Mouse (Mus musculus) heart, adult 2 months (tissue): Measurements from ENCODE around the gene Ubn2. TPM values are rescaled to one million over a fixed set of nuclear protein-coding genes. Genes with fewer than 3 reads are reported as not detected.
A peak's percentile ranks its signal among the peaks of the same experiment; 100 is the strongest.
"Not testable (repeated sequence)": the region's sequence is repeated elsewhere in the genome, so short reads cannot be mapped to it uniquely, and the experiment has no call there.

Experiments
- DNase-seq, 2 experiments: peaks; one replicate each; pipeline ENCODE4 v3.0.0; 2021
- H3K27ac ChIP-seq: fragments of 200-600 bp; 2 replicates; pipeline ENCODE4 v1.8.1; 2022
- H3K27me3 ChIP-seq: fragments of 200-500 bp; 2 replicates; pipeline ENCODE4 v1.6.1; 2012; ENCODE audit warnings: mild to moderate bottlenecking, low read length, inconsistent platforms, mixed read lengths; ENCODE audit not compliant: control insufficient read depth, insufficient read depth
- H3K36me3 ChIP-seq: fragments of 200-500 bp; 2 replicates; pipeline ENCODE4 v1.6.1; 2012; ENCODE audit warnings: low read length, inconsistent platforms; ENCODE audit not compliant: control insufficient read depth, insufficient read depth
- H3K4me1 ChIP-seq: fragments of 200-500 bp; 2 replicates; pipeline ENCODE4 v1.6.1; 2011; ENCODE audit warnings: low read length; ENCODE audit not compliant: control insufficient read depth, insufficient read depth
- H3K4me3 ChIP-seq: fragments of 200-600 bp; 2 replicates; pipeline ENCODE4 v1.8.1; 2022
- H3K79me2 ChIP-seq: fragments of 200-500 bp; replicated peaks from 2 replicates; pipeline ENCODE4 v1.6.1; 2012; ENCODE audit warnings: mild to moderate bottlenecking, inconsistent platforms, low read length, moderate library complexity, mixed read lengths; ENCODE audit not compliant: control insufficient read depth, insufficient read depth
- H3K9ac ChIP-seq: fragments of 200-500 bp; 2 replicates; pipeline ENCODE4 v1.6.1; 2012; ENCODE audit warnings: low read depth, mild to moderate bottlenecking, control low read depth, inconsistent platforms, low read length, mixed read lengths
- CTCF ChIP-seq: fragments of 200-600 bp; IDR thresholded peaks from 2 replicates; pipeline ENCODE4 v1.8.1; 2022; ENCODE audit warnings: antibody characterized with exemption, mild to moderate bottlenecking, moderate library complexity
- EP300 ChIP-seq: fragments of 200-500 bp; IDR thresholded peaks from 2 replicates; pipeline ENCODE4 v1.6.1; 2011; ENCODE audit warnings: low read depth, low read length, control low read depth; ENCODE audit not compliant: insufficient read depth
- POLR2A ChIP-seq: fragments of 200-500 bp; IDR thresholded peaks from 2 replicates; pipeline ENCODE4 v1.6.1; 2011; ENCODE audit warnings: mild to moderate bottlenecking, low read depth, low read length, control low read depth; ENCODE audit not compliant: insufficient read depth
- WGBS: fragments of 180-500 bp; shearing (Covaris S2); methylation state at CpG from one replicate; pipeline ENCODE4 v1.1.7; 2018; 5-methylcytosine and 5-hydroxymethylcytosine counted together
- intact Hi-C: fragments of 180-260 bp; cut with DNase I; formaldehyde crosslinking; loops from one replicate; pipeline ENCODE4 v1.15.1; 2025
- long read RNA-seq: library from polyadenylated mRNA; stranded (forward); transcript quantifications from one replicate; pipeline ENCODE4 v2.0.0, GENCODE M21; 2021
- polyA plus RNA-seq: library from polyadenylated mRNA; depleted of rRNA; stranded (reverse); fragments of >200 nt; gene quantifications from 2 replicates; pipeline ENCODE4 v1.2.3, GENCODE M21; 2012; rRNA removed
- total RNA-seq, 2 experiments: library from RNA; stranded (reverse); gene quantifications; 2 replicates each; pipeline ENCODE4 v1.2.3; 2021

Gene Ubn2
- total RNA-seq (10 to 100 TPM; 23.2 to 24.7 TPM), polyA plus RNA-seq (5.1 and 9.9 TPM in 2 replicates)
- long read RNA-seq, full-length matches to known transcripts = 5 of 8 reads
- long read RNA-seq, partial matches to known transcripts = 0 of 8 reads
- long read RNA-seq, other reads (novel, unspliced or antisense) = 3 of 8 reads

DNA sequence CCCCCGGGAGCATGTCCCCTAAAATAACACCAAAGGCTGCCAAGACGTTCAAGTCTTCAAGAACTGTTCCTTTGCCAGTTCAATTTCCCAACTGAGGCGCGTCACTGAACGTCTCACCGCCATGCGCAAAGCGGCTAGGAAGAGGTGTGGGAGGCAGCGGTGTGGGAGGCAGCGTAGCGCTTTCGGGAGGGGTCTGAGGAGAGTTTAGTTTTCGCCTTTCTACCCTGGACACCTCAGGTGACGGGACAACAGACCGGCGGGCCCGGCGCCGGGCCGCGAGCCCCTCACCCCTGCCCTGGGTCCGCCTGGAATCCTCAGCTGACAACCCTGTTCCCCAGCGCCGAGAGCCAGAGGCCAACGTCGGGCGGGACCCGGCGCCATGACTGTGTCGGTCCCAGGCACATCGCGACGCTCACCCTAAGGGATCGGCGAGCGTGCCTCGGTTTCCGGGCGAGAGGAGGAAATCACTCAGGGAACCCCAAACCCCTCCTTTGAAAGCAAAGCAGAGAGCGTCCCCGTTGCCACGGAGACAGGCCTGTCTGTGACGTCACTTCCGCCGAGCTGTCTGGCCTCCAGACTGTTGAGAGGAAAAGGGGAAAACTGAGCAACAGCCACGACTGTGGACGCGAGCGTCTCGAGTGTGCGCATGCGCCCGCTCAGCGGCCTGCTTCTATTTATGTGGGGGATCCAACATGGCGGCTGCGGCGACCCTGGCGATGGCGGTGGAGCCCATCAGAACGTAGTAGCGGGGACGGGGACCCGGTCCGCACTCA, at the start of gene Ubn2:
TSS of gene Ubn2 (plus strand) at position 690 of the 773 bp plus-strand sequence.
- Histone ChIP-seq H3K27ac (peak within 1 kb of the TSS; percentile 99), H3K79me2 (peaks cover 1% of the 10 kb centered on the region; the same call in 1 of the 2 replicates), H3K4me3 (peak within 1 kb of the TSS; percentile 96), H3K9ac (peak within 1 kb of the TSS; percentile 93), H3K27me3 (no peaks in the 10 kb centered on the region), H3K36me3 (peaks cover 6% of the 10 kb centered on the region), H3K4me1 (peaks cover 1% of the 10 kb centered on the region)
- WGBS = under 1% methylated on average over 64 of the region's 64 CpGs
- TF ChIP-seq EP300 = peak; percentile 80; the same call in 1 of the 2 replicates
- no peak for TF ChIP-seq CTCF
- peak; percentile 88 for TF ChIP-seq POLR2A
- intact Hi-C loops = loop anchor here (1.0 to 2.0 kb wide), 3 partner anchors 52 to 99 kb away; partner anchors contain the start of genes Fmc1, Ttc26 and Zc3hav1
- DNase-seq = peak; percentile 95 to 98

GRCm38 (mm10) chr6:38389671-38390070, 44.1 kb upstream of the Ubn2 start:
- WGBS = 82% methylated on average over 3 of the region's 3 CpGs
- Histone ChIP-seq H3K27me3 (no peaks in the 10 kb centered on the region), H3K36me3 (no peaks in the 10 kb centered on the region), H3K9ac (no peak overlapping the region), H3K79me2 (no peaks in the 10 kb centered on the region), H3K4me1 (no peaks in the 10 kb centered on the region), H3K4me3 (no peak overlapping the region), H3K27ac (no peak overlapping the region)
- TF ChIP-seq EP300 (no peak), CTCF (peak; percentile 66), POLR2A (no peak)
- DNase-seq = no peak
- intact Hi-C loops = no loop called here

GRCm38 (mm10) chr6:38432457-38432856, 1.3 kb upstream of the Ubn2 start:
- peak in 1 of 2 experiments; percentile 4 for DNase-seq

DNA sequence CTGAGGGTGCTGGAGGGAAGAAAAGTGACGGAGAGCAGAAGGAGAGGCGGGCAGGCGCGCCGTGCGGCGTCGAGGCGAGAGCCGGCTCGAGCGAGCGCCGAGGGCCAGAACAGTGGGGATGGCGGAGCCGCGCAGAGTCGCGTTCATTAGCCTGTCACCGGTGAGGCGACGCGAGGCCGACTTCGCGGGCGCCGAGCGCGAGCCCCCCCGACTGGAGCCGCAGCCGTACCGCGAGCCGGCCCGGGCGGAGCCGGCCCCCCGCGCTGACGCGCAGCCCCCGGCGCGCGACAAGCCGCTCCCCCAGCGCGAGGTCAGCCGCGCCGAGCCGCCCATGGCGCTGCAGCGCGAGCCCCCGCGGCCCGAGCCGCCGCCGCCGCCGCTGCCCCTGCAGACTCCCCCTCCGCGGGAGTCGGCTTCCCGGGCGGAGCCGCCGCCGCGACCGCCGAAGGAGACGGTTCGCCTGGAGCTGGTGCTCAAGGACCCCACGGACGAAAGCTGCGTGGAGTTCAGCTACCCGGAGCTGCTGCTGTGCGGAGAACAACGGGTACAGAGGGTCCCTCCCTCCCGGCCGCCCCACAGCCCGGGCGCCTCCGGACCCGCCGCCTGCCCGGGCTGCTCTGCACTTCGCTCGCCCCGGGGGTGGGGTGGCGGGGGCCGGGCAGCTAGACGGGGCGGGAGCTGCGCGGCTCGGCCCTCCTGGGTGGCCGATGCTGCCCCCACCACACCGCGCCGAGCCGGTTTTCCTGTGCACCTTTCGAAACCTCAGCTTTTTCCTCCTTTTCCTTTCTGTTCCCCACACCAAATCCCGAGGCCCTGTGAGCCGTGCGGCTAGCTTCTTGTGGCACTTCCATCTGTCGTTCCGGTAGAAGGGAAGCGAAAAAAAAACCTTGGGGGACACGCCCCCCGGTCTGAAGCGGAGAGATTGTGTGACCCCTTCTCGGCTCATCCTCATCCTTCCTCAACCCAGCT, 589 bp downstream of the Ubn2 start:
- Histone ChIP-seq H3K4me1 (peaks cover 1% of the 10 kb centered on the region), H3K4me3 (peak overlapping the region; percentile 96), H3K9ac (peak overlapping the region; percentile 93), H3K27ac (peak overlapping the region; percentile 99), H3K79me2 (peaks cover 1% of the 10 kb centered on the region; the same call in 1 of the 2 replicates), H3K27me3 (no peaks in the 10 kb centered on the region), H3K36me3 (peaks cover 6% of the 10 kb centered on the region)
- WGBS = 6% methylated on average over 106 of the region's 118 CpGs
- intact Hi-C loops = loop anchor here (2.0 kb wide), 1 partner anchor 98 kb away; the partner anchor contains the start of gene Fmc1
- peak; percentile 78 to 79 for DNase-seq
- TF ChIP-seq POLR2A (no peak), CTCF (no peak), EP300 (no peak)

More at GRCm38 (mm10) chr6:38432457-38432856, 1.3 kb upstream of the Ubn2 start:
- H3K79me2 ChIP-seq, H3K9ac ChIP-seq, H3K4me1 ChIP-seq, H3K27ac ChIP-seq, intact Hi-C loops, H3K36me3 ChIP-seq, H3K27me3 ChIP-seq, H3K4me3 ChIP-seq: not testable (repeated sequence)
- WGBS = 79% methylated on average over 5 of the region's 5 CpGs

DNA sequence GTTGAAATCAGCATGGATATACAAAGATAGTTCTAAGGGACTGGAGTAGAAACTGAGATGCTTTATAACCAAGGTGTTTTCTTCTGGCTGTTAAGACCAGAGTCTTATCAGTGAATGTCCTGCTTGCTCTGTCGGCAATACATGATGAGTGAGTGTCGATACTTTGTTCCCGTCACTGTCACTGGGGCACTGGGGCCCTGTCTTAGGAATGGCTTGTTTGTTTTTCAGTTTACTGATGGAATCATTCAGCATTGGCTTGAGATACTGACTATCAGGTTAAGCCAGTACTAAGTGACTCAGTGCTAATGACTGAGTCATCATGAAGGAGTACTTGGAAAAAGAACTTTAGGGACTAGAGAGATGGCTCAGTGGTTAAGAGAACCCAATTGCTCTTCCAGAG, 10.1 kb downstream of the Ubn2 start:
- Histone ChIP-seq H3K4me3 (no peak overlapping the region), H3K79me2 (0 out of 2 replicates have a peak, but pooled peaks cover 1% of the 10 kb centered on the region), H3K27ac (no peak overlapping the region), H3K9ac (no peak overlapping the region), H3K4me1 (no peaks in the 10 kb centered on the region), H3K27me3 (no peaks in the 10 kb centered on the region), H3K36me3 (peaks cover 8% of the 10 kb centered on the region)
- intact Hi-C loops = no loop called here
- TF ChIP-seq EP300 = no peak
- TF ChIP-seq CTCF = no peak
- no peak for TF ChIP-seq POLR2A
- 56% methylated on average over 3 of the region's 3 CpGs for WGBS
- no peak for DNase-seq
